Mouse (Mus musculus) megakaryocyte, embryonic 14.5 days (primary cell): ENCODE measurements around the gene Zscan21.

ENCODE experiments used
- FLI1 ChIP-seq: IDR thresholded peaks from 2 replicates; pipeline ENCODE4 v1.6.1; 2012; ENCODE audit warnings: low read length, inconsistent platforms, mixed read lengths
- GATA1 ChIP-seq: IDR thresholded peaks from 3 replicates; pipeline ENCODE4 v1.6.1; 2012; ENCODE audit warnings: mixed read lengths, low read length, inconsistent platforms, borderline replicate concordance

DNA sequence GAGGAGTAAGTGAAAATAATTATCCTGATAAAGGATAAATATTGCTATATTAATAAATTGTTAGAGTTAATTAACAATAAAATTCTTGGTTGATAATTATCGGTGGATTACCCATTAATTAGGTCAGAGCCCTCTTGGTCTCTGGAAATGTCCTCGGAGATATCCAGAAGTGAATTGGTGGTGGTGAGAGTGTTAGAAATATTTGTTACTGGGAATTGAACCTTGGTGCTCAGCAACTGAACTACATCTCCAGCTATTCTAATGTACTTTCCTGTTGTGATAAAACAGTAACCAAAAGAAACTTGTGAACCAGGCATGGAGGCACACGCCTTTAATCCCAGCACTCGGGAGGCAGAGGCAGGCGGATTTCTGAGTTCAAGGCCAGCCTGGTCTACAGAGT, 36.2 kb upstream of the Zscan21 start:
- no peak for TF ChIP-seq GATA1
- TF ChIP-seq FLI1: no peak
